Mouse (Mus musculus) natural killer cell, adult 2 months (primary cell): ENCODE data around the gene Ehd3.
"Not testable (repeated sequence)": the region's sequence is repeated elsewhere in the genome, so short reads cannot be mapped to it uniquely, and the experiment has no call there.

ENCODE experiments used
- DNase-seq, 2 experiments: peaks; one replicate each; pipeline ENCODE4 v3.0.0; 2022; ENCODE audit warnings: low spot score in 2 of 2

Gene Ehd3

GRCm38 (mm10) chr17:73826106-73826505 is 22.2 kb downstream of the Ehd3 start:
- no peak for DNase-seq

GRCm38 (mm10) chr17:73827446-73827845 is 23.5 kb downstream of the Ehd3 start:
- DNase-seq = no peak

- DNase-seq = no peak
Observed at GRCm38 (mm10) chr17:73830511-73830910, 26.6 kb downstream of the Ehd3 start.

GRCm38 (mm10) chr17:73831427-73831826 is 27.5 kb downstream of the Ehd3 start:
- DNase-seq = no peak

- no peak for DNase-seq
Observed at GRCm38 (mm10) chr17:73832901-73833300, 29.0 kb downstream of the Ehd3 start.

- DNase-seq = no peak
Observed at GRCm38 (mm10) chr17:73833474-73833873, 29.5 kb downstream of the Ehd3 start.

GRCm38 (mm10) chr17:73836601-73837000 is 32.7 kb downstream of the Ehd3 start:
- no peak for DNase-seq

GRCm38 (mm10) chr17:73837244-73837643 is 33.3 kb downstream of the Ehd3 start:
- no peak for DNase-seq

GRCm38 (mm10) chr17:73839086-73839835 is 35.3 kb downstream of the Ehd3 start:
- no peak for DNase-seq

GRCm38 (mm10) chr17:73839876-73840275 is 35.9 kb downstream of the Ehd3 start:
- DNase-seq = not testable (repeated sequence)

GRCm38 (mm10) chr17:73842963-73843362 is 39.0 kb downstream of the Ehd3 start:
- no peak for DNase-seq

- no peak for DNase-seq
Observed at GRCm38 (mm10) chr17:73845632-73846031, 41.7 kb downstream of the Ehd3 start.

GRCm38 (mm10) chr17:73847399-73847798 is 43.5 kb downstream of the Ehd3 start:
- no peak for DNase-seq

- no peak for DNase-seq
Observed at GRCm38 (mm10) chr17:73853041-73853440, 49.1 kb downstream of the Ehd3 start.

- peak; percentile 64 to 77 for DNase-seq
Observed at GRCm38 (mm10) chr17:73853717-73854116, 49.8 kb downstream of the Ehd3 start.

GRCm38 (mm10) chr17:73869008-73869685 is 65.2 kb downstream of the Ehd3 start:
- DNase-seq = peak; percentile 60 to 69

- no peak for DNase-seq
Observed at GRCm38 (mm10) chr17:73870956-73871605, 67.1 kb downstream of the Ehd3 start.

- DNase-seq = no peak
Observed at GRCm38 (mm10) chr17:73875268-73875667, 71.3 kb downstream of the Ehd3 start.

- no peak for DNase-seq
Observed at GRCm38 (mm10) chr17:73875674-73876073, 71.7 kb downstream of the Ehd3 start.

- DNase-seq = no peak
Observed at GRCm38 (mm10) chr17:73879262-73879916, 75.5 kb downstream of the Ehd3 start.

- no peak for DNase-seq
Observed at GRCm38 (mm10) chr17:73880286-73880685, 76.4 kb downstream of the Ehd3 start.

GRCm38 (mm10) chr17:73881295-73881694 is 77.4 kb downstream of the Ehd3 start:
- DNase-seq = no peak
